Mouse (Mus musculus): ENCODE data around the gene Bcl2l14. TPM values are rescaled to one million over a fixed set of nuclear protein-coding genes. Genes with fewer than 3 reads are reported as not detected.

Gene Bcl2l14
- not detected in 2 replicates for polyA plus RNA-seq (2012; ENCODE audit: insufficient read depth, low replicate concordance)

GRCm38 (mm10) chr6:134396018-134396417, at the start of gene Bcl2l14:
Gene Bcl2l14 (plus strand): TSS chr6:134396318.
- TF ChIP-seq GATA1 (IDR thresholded peaks at IDR 0.05; ENCODE audit: borderline replicate concordance, low read length) (no peak), FLI1 (IDR thresholded peaks at IDR 0.05; ENCODE audit: low read length) (no peak)
- no peaks in the 10 kb centered on the region for H3K4me1 ChIP-seq
- peaks cover 14% of the 10 kb centered on the region; the same call in 1 of the 2 replicates for H3K9me3 ChIP-seq
- H3K4me3 ChIP-seq (replicated peaks): no peak within 1 kb of the TSS
- peaks cover 10% of the 10 kb centered on the region for H3K27me3 ChIP-seq (replicated peaks)
- H3K36me3 ChIP-seq (replicated peaks; ENCODE audit: low read length): no peaks in the 10 kb centered on the region

- Histone ChIP-seq H3K4me1 (peaks cover 3% of the 10 kb centered on the region; the same call in 1 of the 2 replicates), H3K36me3 (replicated peaks; ENCODE audit: low read length) (no peaks in the 10 kb centered on the region), H3K4me3 (replicated peaks) (no peak overlapping the region), H3K27me3 (replicated peaks) (peaks cover 6% of the 10 kb centered on the region), H3K9me3 (peaks cover 4% of the 10 kb centered on the region)
- TF ChIP-seq FLI1 (IDR thresholded peaks at IDR 0.05; ENCODE audit: low read length): no peak
- no peak for TF ChIP-seq GATA1 (IDR thresholded peaks at IDR 0.05; ENCODE audit: borderline replicate concordance, low read length)
These were observed 47.5 kb upstream of the Bcl2l14 start for GRCm38 (mm10) chr6:134348526-134349067.

GRCm38 (mm10) chr6:134352881-134353280, 43.2 kb upstream of the Bcl2l14 start:
- H3K4me3 ChIP-seq (replicated peaks): no peak overlapping the region
- H3K27me3 ChIP-seq (replicated peaks): no peaks in the 10 kb centered on the region
- no peak for TF ChIP-seq FLI1 (IDR thresholded peaks at IDR 0.05; ENCODE audit: low read length)
- TF ChIP-seq GATA1 (IDR thresholded peaks at IDR 0.05; ENCODE audit: borderline replicate concordance, low read length): no peak

DNA sequence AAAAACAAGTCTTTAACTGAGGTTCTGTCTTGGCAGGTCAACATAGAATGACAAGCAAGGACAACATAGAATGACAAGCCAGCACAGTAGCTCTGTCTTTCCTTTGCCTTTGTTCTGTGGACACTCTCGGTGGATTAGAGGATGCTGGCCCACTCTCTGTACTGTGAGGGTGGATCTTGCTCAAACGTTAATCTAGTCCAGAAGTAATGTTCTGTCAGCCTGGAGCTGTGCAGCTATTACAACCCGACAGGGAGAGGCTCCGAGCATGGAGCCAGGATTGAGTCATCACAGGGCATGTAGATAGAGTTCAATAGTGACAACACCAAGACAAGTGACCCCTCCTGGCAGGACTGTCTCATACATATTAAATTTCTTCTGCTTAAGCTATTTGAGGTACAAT, 42.4 kb upstream of the Bcl2l14 start:
- TF ChIP-seq FLI1 (IDR thresholded peaks at IDR 0.05; ENCODE audit: low read length) (no peak), GATA1 (IDR thresholded peaks at IDR 0.05; ENCODE audit: borderline replicate concordance, low read length) (no peak)
- Histone ChIP-seq H3K27me3 (replicated peaks) (no peaks in the 10 kb centered on the region), H3K4me3 (replicated peaks) (no peak overlapping the region), H3K4me1 (no peaks in the 10 kb centered on the region; the same call in 1 of the 2 replicates), H3K9me3 (peaks cover 7% of the 10 kb centered on the region), H3K36me3 (replicated peaks; ENCODE audit: low read length) (no peaks in the 10 kb centered on the region)

More at GRCm38 (mm10) chr6:134352881-134353280, 43.2 kb upstream of the Bcl2l14 start:
- Histone ChIP-seq H3K36me3 (replicated peaks; ENCODE audit: low read length) (no peaks in the 10 kb centered on the region), H3K4me1 (no peaks in the 10 kb centered on the region), H3K9me3 (peaks cover 7% of the 10 kb centered on the region)

DNA sequence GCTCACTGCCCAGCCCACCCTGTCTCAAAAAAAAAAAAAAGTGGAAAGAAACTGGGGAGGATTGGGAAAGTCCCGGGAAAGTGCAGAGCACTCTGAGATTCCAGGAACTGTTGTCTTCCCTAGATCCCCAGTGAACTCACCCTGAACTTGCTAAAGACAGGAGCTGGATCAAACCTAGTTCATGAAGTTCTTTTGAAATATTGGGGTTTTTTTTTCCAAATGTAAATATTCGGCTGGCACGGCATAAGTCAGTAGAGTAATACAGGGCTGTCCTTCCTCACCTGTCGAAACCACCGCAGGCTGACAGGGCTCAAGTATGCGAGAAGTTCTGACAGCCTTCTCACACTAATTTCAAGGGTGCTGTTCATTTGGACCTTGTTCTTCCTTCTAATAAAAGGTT, 38.5 kb upstream of the Bcl2l14 start:
- no peaks in the 10 kb centered on the region for H3K36me3 ChIP-seq (replicated peaks; ENCODE audit: low read length)
- no peak overlapping the region for H3K4me3 ChIP-seq (replicated peaks)
- TF ChIP-seq FLI1 (IDR thresholded peaks at IDR 0.05; ENCODE audit: low read length) (no peak), GATA1 (IDR thresholded peaks at IDR 0.05; ENCODE audit: borderline replicate concordance, low read length) (no peak)

GRCm38 (mm10) chr6:134360079-134360478, 36.0 kb upstream of the Bcl2l14 start:
- Histone ChIP-seq H3K4me3 (replicated peaks) (no peak overlapping the region), H3K36me3 (replicated peaks; ENCODE audit: low read length) (no peaks in the 10 kb centered on the region), H3K4me1 (peaks cover 24% of the 10 kb centered on the region), H3K27me3 (replicated peaks) (peaks cover under 1% of the 10 kb centered on the region), H3K9me3 (no peaks in the 10 kb centered on the region)
- TF ChIP-seq GATA1 (IDR thresholded peaks at IDR 0.05; ENCODE audit: borderline replicate concordance, low read length) (no peak), FLI1 (IDR thresholded peaks at IDR 0.05; ENCODE audit: low read length) (no peak)

More for the DNA sequence above, 38.5 kb upstream of the Bcl2l14 start:
- Histone ChIP-seq H3K9me3 (peaks cover 7% of the 10 kb centered on the region), H3K4me1 (peaks cover 13% of the 10 kb centered on the region), H3K27me3 (replicated peaks) (no peaks in the 10 kb centered on the region)

- Histone ChIP-seq H3K4me1 (peaks cover 64% of the 10 kb centered on the region), H3K36me3 (replicated peaks; ENCODE audit: low read length) (no peaks in the 10 kb centered on the region), H3K4me3 (replicated peaks) (peak overlapping the region; percentile 15), H3K9me3 (no peaks in the 10 kb centered on the region), H3K27me3 (replicated peaks) (peaks cover 7% of the 10 kb centered on the region)
- TF ChIP-seq GATA1 (IDR thresholded peaks at IDR 0.05; ENCODE audit: borderline replicate concordance, low read length) (no peak), FLI1 (IDR thresholded peaks at IDR 0.05; ENCODE audit: low read length) (no peak)
These were observed 31.5 kb upstream of the Bcl2l14 start for GRCm38 (mm10) chr6:134364644-134365043.

DNA sequence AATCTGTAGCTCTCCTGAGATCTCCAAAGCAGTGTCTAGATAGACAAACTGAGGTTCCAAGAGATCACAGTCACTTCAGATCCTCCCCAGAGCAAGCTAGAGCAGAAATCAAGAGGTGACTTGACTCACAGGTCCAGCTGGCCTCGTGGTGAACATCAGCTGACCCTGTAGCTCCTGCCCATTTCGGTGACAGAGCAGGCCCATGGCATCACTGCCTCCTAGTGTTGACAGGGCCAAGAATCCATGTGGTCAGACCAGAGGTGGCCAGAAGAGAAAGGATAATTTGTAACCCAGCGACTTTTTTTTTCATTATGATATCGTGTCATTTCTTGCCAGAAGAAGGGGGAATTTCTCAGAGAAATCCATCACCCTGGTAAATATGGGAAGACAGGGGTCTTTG, 30.2 kb upstream of the Bcl2l14 start:
- peak overlapping the region; percentile 87 for H3K4me3 ChIP-seq (replicated peaks)
- H3K36me3 ChIP-seq (replicated peaks; ENCODE audit: low read length): no peaks in the 10 kb centered on the region
- H3K4me1 ChIP-seq: peaks cover 63% of the 10 kb centered on the region
- H3K27me3 ChIP-seq (replicated peaks): peaks cover 7% of the 10 kb centered on the region
- H3K9me3 ChIP-seq: no peaks in the 10 kb centered on the region
- TF ChIP-seq FLI1 (IDR thresholded peaks at IDR 0.05; ENCODE audit: low read length) (no peak), GATA1 (IDR thresholded peaks at IDR 0.05; ENCODE audit: borderline replicate concordance, low read length) (no peak)

DNA sequence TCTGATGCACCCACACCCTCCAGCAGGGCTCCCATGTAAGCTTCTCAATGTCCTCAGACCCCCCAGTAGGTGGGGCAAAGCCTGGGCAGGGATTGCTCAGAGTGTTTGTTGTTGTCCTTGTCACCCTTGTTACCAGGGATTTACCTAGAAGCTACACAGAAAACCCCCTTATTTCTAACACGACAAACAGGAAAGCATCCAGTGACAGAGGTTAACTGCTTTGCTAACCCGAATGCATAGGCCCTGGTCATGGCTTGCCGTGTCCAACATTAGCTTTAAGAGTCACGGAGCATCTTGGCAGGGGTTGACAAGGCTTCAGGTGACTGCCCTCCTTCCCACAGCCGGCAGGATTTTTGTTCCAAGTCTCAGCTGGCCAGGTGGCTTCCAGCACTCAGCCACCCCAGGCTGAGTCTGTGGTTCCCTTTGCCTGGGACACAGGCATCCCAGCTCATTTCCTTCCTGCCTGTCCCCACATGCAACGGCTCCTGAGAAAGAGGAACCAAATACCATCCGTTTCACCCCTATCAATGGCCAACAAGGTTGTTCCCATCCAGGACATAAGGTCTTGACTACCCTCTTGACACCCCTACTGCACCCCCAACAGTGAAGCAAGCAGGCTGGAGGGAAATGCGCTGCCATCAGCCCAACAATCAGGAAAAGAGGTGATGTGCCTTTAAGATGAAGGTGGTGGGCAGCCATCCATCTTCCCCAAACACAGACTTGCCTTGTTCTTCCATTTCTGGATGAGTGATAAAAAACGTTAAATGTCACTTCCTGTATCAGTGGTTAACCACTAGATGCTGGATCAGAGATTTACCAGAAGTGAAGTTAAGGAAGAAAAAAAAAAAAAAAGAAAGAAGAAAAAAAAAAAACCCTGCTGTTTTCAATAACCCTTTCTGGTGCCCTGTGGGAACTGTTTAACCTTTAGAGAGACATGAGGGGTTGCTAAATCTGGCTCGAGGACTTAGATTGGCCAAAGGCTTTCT, 29.5 kb upstream of the Bcl2l14 start:
- Histone ChIP-seq H3K27me3 (replicated peaks) (peaks cover 7% of the 10 kb centered on the region), H3K4me1 (peaks cover 67% of the 10 kb centered on the region), H3K36me3 (replicated peaks; ENCODE audit: low read length) (no peaks in the 10 kb centered on the region), H3K4me3 (replicated peaks) (peak overlapping the region; percentile 87), H3K9me3 (no peaks in the 10 kb centered on the region)
- TF ChIP-seq GATA1 (IDR thresholded peaks at IDR 0.05; ENCODE audit: borderline replicate concordance, low read length) (no peak), FLI1 (IDR thresholded peaks at IDR 0.05; ENCODE audit: low read length) (no peak)

All from megakaryocyte, embryonic 14.5 days (primary cell).